In genomic region chr4:133407114-133407787, GRCm38 (mm10) we compare ENCODE assay signal across 10 mouse cellular contexts. TPM values are rescaled to one million over a fixed set of nuclear protein-coding genes. Genes with fewer than 3 reads are reported as not detected.
DNase-seq lines count a peak whose midpoint lies in the region; ATAC-seq and TF ChIP-seq lines count a peak whose summit lies in the region.
"Had no signal": no experiment of that assay in that cellular context is flagged by ENCODE, and none has a peak within 500 bp of the region (broad histone marks: within the 10 kb centered on the region; RNA-seq: fewer than 3 reads in every experiment).

No protein-coding gene starts in this region.

- H3K27me3 ChIP-seq in intestine, embryonic 14.5 days (replicated peaks; ENCODE audit: control insufficient read depth, insufficient read depth, low read length): no peaks in the 10 kb centered on the region
- H3K27me3 ChIP-seq in intestine, postnatal 0 days (replicated peaks; ENCODE audit: control insufficient read depth, insufficient read depth, low read length): no peaks in the 10 kb centered on the region
- H3K27me3 ChIP-seq in hindbrain, embryonic 14.5 days (ENCODE audit: control insufficient read depth, insufficient read depth, low read length): no peaks in the 10 kb centered on the region
- H3K27me3 ChIP-seq in thymus, adult 2 months (ENCODE audit: control insufficient read depth, insufficient read depth, low read length): no peaks in the 10 kb centered on the region
- H3K27me3 ChIP-seq: megakaryocyte, embryonic 14.5 days had no signal

- WGBS in intestine, embryonic 14.5 days: 44% methylated on average over 6 of the region's 6 CpGs
- WGBS in intestine, postnatal 0 days: 50% methylated on average over 6 of the region's 6 CpGs
- WGBS in hindbrain, embryonic 14.5 days: 71% methylated on average over 6 of the region's 6 CpGs
- 89% methylated on average over 6 of the region's 6 CpGs for WGBS in thymus, adult 2 months

- DNase-seq in intestine, embryonic 14.5 days (ENCODE audit: low spot score): no peak
- peak; percentile 62 for DNase-seq in brain, adult 2 months (ENCODE audit: low read depth, low spot score)
- DNase-seq in hindbrain, embryonic 14.5 days (ENCODE audit: low spot score): peak; percentile 38
- peak; percentile 51 for DNase-seq in lung, postnatal 14 days
- DNase-seq in left cerebral cortex, adult 2 months (ENCODE audit: extremely low spot score in 1 of 2, low spot score in 2 of 2): no peak
- DNase-seq in thymus, adult 2 months: no peak

- no peak overlapping the region for H3K4me2 ChIP-seq in intestine, embryonic 14.5 days (ENCODE audit: low read length)
- no peak overlapping the region for H3K4me2 ChIP-seq in intestine, postnatal 0 days (replicated peaks; ENCODE audit: low read depth)
- no peak overlapping the region for H3K4me2 ChIP-seq in hindbrain, embryonic 14.5 days (replicated peaks)

- H3K4me1 ChIP-seq in intestine, embryonic 14.5 days (replicated peaks; ENCODE audit: control insufficient read depth, insufficient read depth, low read length): peaks cover 14% of the 10 kb centered on the region
- no peaks in the 10 kb centered on the region; the same call in 1 of the 2 replicates for H3K4me1 ChIP-seq in intestine, postnatal 0 days (replicated peaks; ENCODE audit: control insufficient read depth, insufficient read depth, low read length)
- peaks cover 18% of the 10 kb centered on the region for H3K4me1 ChIP-seq in hindbrain, embryonic 14.5 days (replicated peaks; ENCODE audit: control insufficient read depth, insufficient read depth, low read length)
- no peaks in the 10 kb centered on the region; the same call in 1 of the 2 replicates for H3K4me1 ChIP-seq in thymus, adult 2 months (replicated peaks; ENCODE audit: control insufficient read depth, insufficient read depth, low read length)

- no peak for TF ChIP-seq CTCF in intestine, postnatal 0 days (IDR thresholded peaks at IDR 0.05; ENCODE audit: low read depth)
- no peak for TF ChIP-seq CTCF in left cerebral cortex, adult 2 months (IDR thresholded peaks at IDR 0.05)
- TF ChIP-seq CTCF in thymus, adult 2 months (IDR thresholded peaks at IDR 0.05; ENCODE audit: borderline replicate concordance, control insufficient read depth, extremely low read depth, insufficient read depth, low read length, poor library complexity): no peak

- no peak for ATAC-seq in intestine, embryonic 14.5 days (replicated peaks; ENCODE audit: low FRiP score, low TSS enrichment, low read depth)
- no peak for ATAC-seq in intestine, postnatal 0 days
- ATAC-seq in hindbrain, embryonic 14.5 days (ENCODE audit: low FRiP score): no peak
- no peak for ATAC-seq in megakaryocyte, adult 5-6 weeks (ENCODE audit: poor library complexity, severe bottlenecking)

- H3K9ac ChIP-seq in intestine, embryonic 14.5 days (ENCODE audit: low read length): no peak overlapping the region
- no peak overlapping the region for H3K9ac ChIP-seq in intestine, postnatal 0 days (ENCODE audit: low read depth, low read length)
- peak overlapping the region; percentile 14; the same call in 1 of the 2 replicates for H3K9ac ChIP-seq in hindbrain, embryonic 14.5 days

- H3K4me3 ChIP-seq in intestine, embryonic 14.5 days (ENCODE audit: low read depth, low read length): no peak overlapping the region
- H3K4me3 ChIP-seq in intestine, postnatal 0 days (ENCODE audit: low read depth, low read length): no peak overlapping the region
- no peak overlapping the region for H3K4me3 ChIP-seq in hindbrain, embryonic 14.5 days (replicated peaks; ENCODE audit: low read length)
- no peak overlapping the region for H3K4me3 ChIP-seq in left cerebral cortex, adult 2 months
- H3K4me3 ChIP-seq in thymus, adult 2 months (ENCODE audit: control insufficient read depth, insufficient read depth, low read length): no peak overlapping the region

- intact Hi-C loops in left cerebral cortex, adult 2 months (cut with DNase I): no loop called here

- H3K27ac ChIP-seq in intestine, embryonic 14.5 days (ENCODE audit: low read depth): peak overlapping the region; percentile 5; the same call in 1 of the 2 replicates
- no peak overlapping the region for H3K27ac ChIP-seq in intestine, postnatal 0 days (ENCODE audit: low read depth, low read length)
- H3K27ac ChIP-seq in hindbrain, embryonic 14.5 days: peak overlapping the region; percentile 52
- no peak overlapping the region for H3K27ac ChIP-seq in left cerebral cortex, adult 2 months
- H3K27ac ChIP-seq in thymus, adult 2 months (ENCODE audit: control insufficient read depth, insufficient read depth, low read length): no peak overlapping the region

- no peak for TF ChIP-seq POLR2A in thymus, adult 2 months (IDR thresholded peaks at IDR 0.05; ENCODE audit: control insufficient read depth, extremely low read depth, insufficient read depth, low read length, poor library complexity)

- peaks cover 10% of the 10 kb centered on the region; the same call in 1 of the 2 replicates for H3K36me3 ChIP-seq in intestine, embryonic 14.5 days (ENCODE audit: control insufficient read depth, insufficient read depth, low read length)
- H3K36me3 ChIP-seq in intestine, postnatal 0 days (ENCODE audit: control insufficient read depth, insufficient read depth): peaks cover 7% of the 10 kb centered on the region; the same call in 1 of the 2 replicates
- no peaks in the 10 kb centered on the region for H3K36me3 ChIP-seq in hindbrain, embryonic 14.5 days (replicated peaks; ENCODE audit: control insufficient read depth, insufficient read depth)
- H3K36me3 ChIP-seq in thymus, adult 2 months (ENCODE audit: control insufficient read depth, insufficient read depth, low read length): no peaks in the 10 kb centered on the region

- H3K9me3 ChIP-seq in intestine, embryonic 14.5 days (ENCODE audit: control insufficient read depth, low read length): no peaks in the 10 kb centered on the region
- H3K9me3 ChIP-seq in intestine, postnatal 0 days (ENCODE audit: control insufficient read depth): no peaks in the 10 kb centered on the region
- H3K9me3 ChIP-seq in hindbrain, embryonic 14.5 days (ENCODE audit: control insufficient read depth, low read length): no peaks in the 10 kb centered on the region
- H3K9me3 ChIP-seq: G1E; megakaryocyte, embryonic 14.5 days had no signal

RNA-seq across cellular contexts. Expression of gene Slc9a1, which starts 37.7 kb away (rescaled TPM):
- 11.0 and 11.6 TPM in 2 replicates for polyA plus RNA-seq in intestine, embryonic 14.5 days (2014; fragmentation: Nextera tagmentation; extraction: Ambion mirVana)
- polyA plus RNA-seq in intestine, postnatal 0 days (2015; fragmentation: Nextera tagmentation; extraction: Ambion mirVana): 5.7 and 6.1 TPM in 2 replicates
- 8.5 and 9.0 TPM in 2 replicates for polyA plus RNA-seq in hindbrain, embryonic 14.5 days (2014; fragmentation: Nextera tagmentation; extraction: Ambion mirVana)
- total RNA-seq in megakaryocyte, adult 5-6 weeks (2015): 20.3 and 23.1 TPM in 2 replicates
- 11.0 and 11.6 TPM in 2 replicates for total RNA-seq in megakaryocyte, adult 5-6 weeks (2017)
- total RNA-seq in left cerebral cortex, adult 2 months (2021): 10 to 100 TPM; 49.8 to 53.0 TPM
- polyA plus RNA-seq in thymus, adult 2 months (2012; rRNA removed): 77.9 and 89.8 TPM in 2 replicates

RNA-seq across cellular contexts. Expression of gene Wdtc1, which starts 54.0 kb away (rescaled TPM):
- polyA plus RNA-seq in intestine, embryonic 14.5 days (2014; fragmentation: Nextera tagmentation; extraction: Ambion mirVana): 16.7 and 18.2 TPM in 2 replicates
- 7.2 and 8.2 TPM in 2 replicates for polyA plus RNA-seq in intestine, postnatal 0 days (2015; fragmentation: Nextera tagmentation; extraction: Ambion mirVana)
- polyA plus RNA-seq in hindbrain, embryonic 14.5 days (2014; fragmentation: Nextera tagmentation; extraction: Ambion mirVana): 25.6 and 27.0 TPM in 2 replicates
- total RNA-seq in megakaryocyte, adult 5-6 weeks (2015): 16.5 and 18.5 TPM in 2 replicates
- 11.6 and 14.1 TPM in 2 replicates for total RNA-seq in megakaryocyte, adult 5-6 weeks (2017)
- total RNA-seq in left cerebral cortex, adult 2 months (2021): 10 to 100 TPM; 59.7 to 60.6 TPM
- 107 and 124 TPM in 2 replicates for polyA plus RNA-seq in thymus, adult 2 months (2012; rRNA removed)

Comparison
In these comparisons a context has a peak if more than half of its experiments do, and no peak if none do; other contexts are left out.
1. H3K27ac ChIP-seq: peak in intestine, embryonic 14.5 days (single experiment) and hindbrain, embryonic 14.5 days (single experiment); none in intestine, postnatal 0 days (single experiment), left cerebral cortex, adult 2 months (single experiment) and thymus, adult 2 months (single experiment).
2. DNase-seq: peak in brain, adult 2 months (single experiment), hindbrain, embryonic 14.5 days (single experiment) and lung, postnatal 14 days (single experiment); none in intestine, embryonic 14.5 days (single experiment), left cerebral cortex, adult 2 months (0 of 2) and thymus, adult 2 months (single experiment).